Mouse (Mus musculus): ENCODE results near the gene Thyn1.

Gene Thyn1

GRCm38 (mm10) chr9:26999461-27000395, at the start of gene Thyn1, which contains the start of gene Acad8:
Gene Thyn1, plus strand, starts transcription at chr9:26999710.
Gene Acad8, minus strand, starts transcription at chr9:26999566.
- peak; percentile 99 for DNase-seq

GRCm38 (mm10) chr9:26977754-26978153, 21.8 kb upstream of the Thyn1 start:
- no peak for DNase-seq

DNA sequence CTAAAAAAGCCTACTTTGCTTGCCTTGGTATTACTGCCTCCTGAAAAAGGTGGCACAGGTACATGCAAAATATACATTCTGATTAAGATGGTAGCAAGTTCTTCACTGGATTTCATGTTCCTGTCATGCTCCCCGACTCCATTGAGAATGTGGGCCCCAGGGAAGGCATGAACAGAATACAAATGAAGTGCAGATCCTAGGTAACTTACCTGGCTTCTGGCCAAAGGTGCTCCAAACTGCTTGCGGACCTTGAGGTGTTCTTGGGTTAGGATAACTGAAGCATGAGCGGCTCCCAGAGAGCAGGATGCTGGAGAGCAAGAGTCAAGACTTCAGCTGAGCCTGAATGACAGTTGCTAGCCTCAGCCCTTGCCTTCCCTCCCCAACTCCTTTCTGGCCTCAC, 20.7 kb upstream of the Thyn1 start:
- DNase-seq = no peak

DNA sequence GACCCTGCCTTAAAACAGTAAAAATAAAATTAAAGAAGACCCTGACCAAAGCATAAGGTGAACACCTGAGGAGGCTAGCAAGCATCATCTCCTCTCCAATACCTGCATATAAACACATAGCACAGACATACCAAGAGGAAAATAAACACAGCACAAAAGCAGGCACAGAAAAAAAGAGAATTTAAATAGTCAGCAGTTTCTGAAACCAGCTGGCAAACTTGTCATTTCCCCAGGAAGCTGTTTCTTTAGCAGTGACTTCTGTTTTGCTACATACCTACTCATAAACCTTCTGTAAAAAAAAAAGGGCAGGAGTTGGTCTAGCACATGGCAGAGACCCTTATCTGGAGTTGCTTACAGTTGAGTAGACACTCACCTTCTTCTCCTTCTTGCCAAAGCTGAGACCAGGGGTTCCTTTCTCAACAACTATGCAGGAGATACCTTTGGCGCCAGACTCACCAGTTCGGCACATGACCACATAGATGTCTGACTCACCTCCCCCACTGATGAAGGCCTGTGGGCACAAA, 14.4 kb upstream of the Thyn1 start:
- no peak for DNase-seq

DNA sequence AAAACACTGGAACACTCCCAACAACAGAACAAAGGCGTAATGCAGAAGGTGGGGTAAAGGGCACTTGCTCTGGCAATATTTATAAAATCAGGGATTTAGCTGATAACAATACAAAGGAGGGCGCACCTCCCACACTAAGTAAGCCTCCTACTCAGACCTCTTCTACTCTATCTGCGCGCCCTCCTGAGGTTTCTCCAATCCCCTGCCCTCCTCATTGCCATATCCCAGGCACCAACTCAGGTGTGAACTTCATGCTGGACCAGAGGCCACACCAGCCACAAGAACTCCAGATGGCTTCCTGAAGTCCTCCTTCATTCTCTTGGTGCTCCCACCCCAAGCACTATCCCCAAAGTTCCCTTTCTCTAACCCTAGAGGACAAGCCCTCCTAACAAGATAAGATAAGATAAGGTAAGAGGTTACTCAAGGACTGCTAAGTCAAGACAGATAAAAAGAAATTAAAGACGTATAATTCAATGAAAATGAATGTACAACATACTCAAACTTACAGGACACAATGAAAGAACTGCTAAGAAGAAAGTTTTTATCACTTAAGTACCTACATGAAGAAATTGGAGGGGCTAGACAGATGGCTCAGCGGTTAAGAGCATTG, 13.7 kb upstream of the Thyn1 start:
- no peak for DNase-seq

- no peak for DNase-seq
Measured at GRCm38 (mm10) chr9:26990181-26990580, 9.3 kb upstream of the Thyn1 start.

- no peak for DNase-seq
Measured at GRCm38 (mm10) chr9:26993118-26993517, 6.4 kb upstream of the Thyn1 start.

GRCm38 (mm10) chr9:26993900-26994299, 5.6 kb upstream of the Thyn1 start:
- DNase-seq = no peak

DNA sequence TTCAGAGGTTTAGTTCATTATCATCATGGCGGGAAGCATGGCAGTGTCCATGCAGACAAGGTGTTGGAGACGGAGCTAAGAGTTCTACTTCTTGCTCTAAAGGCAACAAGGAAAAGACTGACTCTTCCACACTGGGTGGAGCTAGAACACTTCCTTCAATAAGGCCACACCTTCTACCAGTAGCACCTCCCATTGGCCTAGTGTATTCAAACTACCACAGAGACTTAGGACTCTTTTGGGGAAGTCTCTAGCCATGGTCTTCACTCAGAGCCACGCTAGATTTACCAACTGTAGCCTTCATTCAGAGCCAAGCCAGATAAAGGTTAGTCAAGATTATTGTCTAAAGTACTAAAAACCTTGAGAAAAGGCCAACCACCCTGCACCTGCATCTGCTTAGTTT, 2.4 kb upstream of the Thyn1 start:
- no peak for DNase-seq

DNA sequence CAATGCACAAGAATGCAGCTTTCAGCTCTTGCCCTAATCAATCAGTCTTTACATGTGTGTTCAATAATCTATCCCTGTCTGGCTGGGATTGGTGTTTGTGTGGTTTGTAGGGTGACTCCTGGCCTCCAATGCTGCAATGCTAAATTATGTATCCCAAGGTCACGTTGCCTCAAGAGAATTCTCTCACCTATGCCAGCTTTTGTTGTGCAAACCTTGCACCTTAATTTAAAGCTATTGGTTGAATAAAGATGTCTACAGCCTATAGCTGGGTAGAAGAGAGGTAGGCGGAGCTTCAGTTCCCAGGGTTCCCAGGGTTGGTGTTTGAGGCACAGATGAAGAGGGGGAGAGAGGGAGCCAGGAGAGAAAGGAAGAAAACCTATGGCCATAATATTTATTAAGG, 2.0 kb upstream of the Thyn1 start:
- no peak for DNase-seq

DNA sequence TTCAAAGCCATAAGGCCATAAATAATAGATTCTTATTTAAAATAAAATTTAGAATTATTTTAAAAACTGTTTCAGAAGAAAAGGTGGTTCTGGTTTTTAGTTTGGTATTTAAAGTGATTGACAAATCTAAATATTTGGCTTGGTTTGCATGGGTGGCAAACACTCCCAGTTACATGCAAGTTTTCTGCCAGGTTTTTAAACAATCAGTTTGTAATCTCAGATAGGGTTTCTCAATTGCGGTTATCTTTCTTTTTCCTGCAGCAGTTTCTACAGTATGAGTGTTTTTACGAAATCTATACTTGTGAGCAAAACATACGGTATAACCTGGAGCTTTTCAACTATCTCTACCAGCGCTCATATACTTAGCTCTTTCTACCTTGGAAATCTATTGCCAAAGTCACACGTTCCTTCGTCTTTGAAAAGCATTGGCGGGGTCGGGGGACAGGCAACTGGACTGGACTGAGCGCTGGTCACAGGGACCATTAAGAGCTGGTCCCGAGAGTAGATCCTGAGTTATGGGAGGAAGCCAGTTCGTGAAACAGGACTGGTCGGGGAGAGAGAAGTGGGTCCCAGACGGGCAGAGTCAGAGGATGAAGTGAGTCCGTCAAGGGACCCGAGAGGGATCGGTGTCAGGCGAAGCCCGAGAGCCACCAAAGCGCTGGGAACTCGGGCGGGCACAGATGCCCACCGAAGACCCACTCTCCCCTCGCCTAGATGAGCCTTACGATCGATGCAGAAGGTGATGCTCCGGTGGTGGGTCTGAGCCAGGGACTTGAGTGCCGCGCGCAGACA, 645 bp upstream of the Thyn1 start:
- DNase-seq = no peak

- DNase-seq = no peak
Measured at GRCm38 (mm10) chr9:27005231-27005630, 5.7 kb downstream of the Thyn1 start.

- DNase-seq = peak in 1 of 2 experiments; percentile 51
Measured at GRCm38 (mm10) chr9:27005933-27006332, 6.4 kb downstream of the Thyn1 start.

DNA sequence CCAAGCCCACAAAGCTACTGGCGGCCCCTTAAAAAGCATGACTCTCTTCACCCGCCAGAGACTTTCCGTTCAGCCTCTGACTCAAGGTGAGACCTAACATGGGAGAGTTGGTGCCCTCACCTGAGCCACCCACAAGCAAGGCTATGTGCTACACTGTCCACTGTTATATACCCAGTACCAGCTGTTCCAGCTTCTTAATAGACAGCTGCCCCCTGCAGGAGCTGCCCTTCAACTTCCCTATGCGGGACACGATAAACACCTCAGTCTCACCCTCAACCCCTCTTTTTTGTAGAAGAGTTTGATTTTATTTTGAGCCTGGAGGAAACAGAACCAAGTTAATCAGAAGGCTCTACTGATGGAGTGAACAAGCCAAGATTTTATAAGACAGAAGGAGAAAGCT, 7.4 kb downstream of the Thyn1 start:
- DNase-seq = no peak

DNA sequence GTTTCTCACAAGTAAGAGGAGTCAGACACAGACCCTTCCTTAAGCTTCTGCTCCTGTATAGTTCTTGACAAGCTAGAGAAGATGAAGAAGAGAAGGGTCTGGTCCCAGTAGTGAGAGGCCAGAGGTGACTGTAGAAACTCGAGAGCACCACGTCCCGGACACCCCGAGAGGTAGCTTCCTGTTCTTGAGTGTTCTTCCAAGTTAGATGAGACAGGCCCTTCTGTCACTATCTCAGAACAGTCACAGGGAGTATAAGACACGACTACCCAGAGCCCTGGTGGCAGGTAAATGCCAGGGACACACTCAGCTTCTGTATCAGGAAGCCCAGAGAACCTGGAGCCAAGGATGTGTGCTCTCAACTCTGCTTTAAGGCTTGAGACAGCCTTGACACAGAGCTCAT, 9.7 kb downstream of the Thyn1 start:
- no peak for DNase-seq

- DNase-seq = no peak
Measured at GRCm38 (mm10) chr9:27011572-27011971, 12.1 kb downstream of the Thyn1 start.

DNA sequence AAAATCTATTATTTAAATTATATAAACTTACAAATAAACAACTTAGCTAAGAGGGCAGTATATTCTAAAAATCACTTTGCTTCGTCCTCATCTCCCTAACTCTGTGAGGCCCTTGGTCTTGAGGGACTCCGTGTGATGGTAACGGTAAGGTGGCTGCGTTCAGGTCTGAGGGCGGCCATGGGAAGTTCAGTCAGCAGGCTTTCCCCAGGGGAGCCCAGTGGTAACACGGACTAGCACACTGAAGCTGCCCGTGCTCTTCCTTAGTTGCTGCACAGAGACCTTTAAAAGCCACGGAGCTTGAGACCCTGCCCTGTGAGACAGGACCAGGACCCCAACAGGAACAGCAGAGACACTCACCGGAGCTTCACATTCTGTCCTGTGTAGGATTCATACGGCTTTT, 19.5 kb downstream of the Thyn1 start:
- DNase-seq = no peak

DNA sequence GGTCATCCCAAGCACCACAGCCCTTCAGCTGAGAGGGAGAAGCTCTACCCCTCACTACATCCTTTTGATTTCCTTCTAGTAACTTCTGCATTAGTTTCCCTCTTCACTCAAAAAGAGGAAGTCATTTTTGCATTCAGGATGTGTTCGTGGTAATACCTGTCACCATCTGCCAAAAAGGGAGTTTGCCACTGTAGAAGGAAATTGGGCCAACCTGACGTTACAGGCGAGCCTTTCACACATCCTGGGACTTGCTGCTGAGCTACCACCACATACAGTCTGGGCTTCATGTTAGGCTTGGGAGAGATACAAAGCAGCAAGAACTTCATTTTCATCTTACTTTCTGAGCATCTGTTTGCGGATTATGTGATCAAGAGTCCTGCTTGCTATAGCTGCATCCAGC, 24.2 kb downstream of the Thyn1 start:
- DNase-seq = no peak

DNA sequence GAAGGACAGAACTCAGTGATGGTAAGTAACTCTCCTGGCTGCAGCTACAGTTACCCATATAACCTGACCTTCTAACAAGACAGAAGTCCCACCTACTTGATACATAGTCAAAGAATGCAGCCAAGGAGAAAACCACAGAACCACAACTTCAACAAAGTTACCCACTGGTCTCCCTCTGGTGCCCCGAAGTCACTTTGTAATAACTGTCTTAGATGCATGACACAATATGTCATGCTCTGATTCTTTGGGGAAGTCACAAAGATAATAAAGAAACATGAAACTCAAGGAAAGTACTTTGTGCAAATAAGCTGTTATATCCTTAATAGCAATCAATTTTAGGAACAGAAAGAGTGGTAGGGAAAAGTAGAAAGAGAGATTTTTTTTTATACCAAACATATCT, 27.2 kb downstream of the Thyn1 start:
- no peak for DNase-seq

DNA sequence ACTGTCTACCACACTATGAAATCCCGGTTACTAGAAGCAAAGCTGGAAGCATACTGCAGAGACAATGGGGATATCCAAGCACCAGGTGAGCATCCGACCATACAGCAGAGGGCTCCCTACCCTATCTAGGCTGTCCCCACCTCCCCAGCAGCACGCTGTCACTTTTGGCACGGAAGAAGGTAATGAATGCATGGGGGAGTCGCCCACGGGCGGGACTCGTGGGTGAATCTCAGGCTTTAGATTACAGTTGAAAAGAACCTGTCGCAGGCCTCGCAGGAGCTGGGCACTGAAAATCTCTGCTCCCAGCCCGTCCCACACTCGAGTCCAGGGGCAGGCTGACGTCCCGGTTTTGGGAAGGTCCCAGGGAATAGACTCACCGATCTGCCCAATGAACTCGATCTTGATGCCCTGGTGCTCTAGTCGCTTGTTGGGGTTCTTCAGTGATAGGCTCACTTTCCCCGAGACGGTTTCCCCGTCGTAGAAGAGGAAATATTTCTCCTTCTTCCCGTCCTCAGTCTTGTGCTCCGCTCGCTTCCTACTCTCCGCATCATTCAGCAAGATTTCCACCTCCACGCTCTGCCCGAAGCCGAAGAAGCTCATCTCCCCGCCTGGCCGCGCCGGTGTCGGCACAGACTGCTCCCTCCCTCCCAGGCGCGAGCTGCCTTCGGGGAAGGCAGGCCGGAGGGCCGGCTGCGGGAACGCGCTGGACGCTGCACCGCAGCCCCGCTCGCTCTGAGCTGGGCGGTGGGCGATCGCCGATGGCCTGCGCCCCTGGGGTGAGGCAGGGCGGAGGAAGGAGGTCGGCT, 29.7 kb downstream of the Thyn1 start:
- DNase-seq = peak; percentile 70 to 75

DNA sequence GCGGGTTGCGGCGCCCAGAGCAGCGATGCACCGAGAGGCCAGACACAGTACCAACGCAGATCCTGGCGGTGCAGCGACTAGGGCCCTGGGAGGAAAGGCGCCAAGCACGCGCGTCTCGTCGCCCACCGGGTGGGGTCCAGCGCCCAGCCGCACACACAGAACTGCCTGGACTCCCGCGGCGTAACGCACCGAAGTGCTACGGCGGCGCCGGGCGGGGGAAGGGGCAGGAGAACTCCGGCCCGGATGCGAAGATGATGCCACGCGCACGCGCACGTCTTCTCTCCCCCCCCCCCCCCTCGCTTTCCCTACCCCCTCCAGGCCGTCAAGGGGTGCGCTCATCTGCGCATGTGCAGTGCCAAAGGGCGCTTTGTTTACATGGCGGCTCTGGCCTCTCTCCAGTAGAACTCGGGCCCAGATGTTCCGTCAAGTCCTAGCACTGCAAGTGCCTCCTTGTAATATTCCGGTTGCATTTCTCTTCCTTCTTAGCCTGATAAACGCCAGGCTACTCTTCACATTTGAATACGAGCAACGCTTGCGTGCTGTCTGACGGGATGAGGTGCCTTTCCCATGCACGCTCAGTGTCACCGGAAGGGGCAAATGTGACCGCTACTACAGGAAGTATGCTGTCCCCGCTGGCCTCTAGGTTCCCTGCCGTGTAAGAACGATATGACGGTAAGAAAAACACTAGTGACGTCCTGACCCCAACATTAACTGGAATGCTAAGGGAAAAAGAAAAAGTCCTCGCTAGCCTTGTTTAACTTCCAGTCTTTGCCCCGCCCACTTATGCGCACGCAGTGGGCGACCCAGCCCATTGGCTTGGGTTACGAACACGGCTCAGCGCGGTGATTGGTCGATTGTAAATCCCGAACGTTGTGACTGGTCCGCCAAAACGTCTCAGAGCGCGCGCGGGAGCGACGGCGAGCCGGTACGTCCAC, 30.6 kb downstream of the Thyn1 start, which contains the start of the genes Vps26b and Ncapd3:
Gene Vps26b (minus strand): TSS at position 238 of the 935 bp plus-strand sequence.
Gene Ncapd3 (plus strand): TSS at position 348 of the 935 bp plus-strand sequence.
- DNase-seq = peak; percentile 98
